Mouse (Mus musculus): ENCODE measurements around the gene Ttll3.
A peak's percentile ranks its signal among the peaks of the same experiment; 100 is the strongest.

The Ttll3 gene

GRCm38 (mm10) chr6:113388960-113389359 is at the start of gene Ttll3:
Gene Ttll3 (plus strand): TSS chr6:113389260.
- DNase-seq (ENCODE audit: extremely low spot score): no peak

- DNase-seq (ENCODE audit: extremely low spot score): no peak
These were observed 47.5 kb upstream of the Ttll3 start for GRCm38 (mm10) chr6:113341574-113341973.

GRCm38 (mm10) chr6:113342297-113342696 is 46.8 kb upstream of the Ttll3 start:
- no peak for DNase-seq (ENCODE audit: extremely low spot score)

DNA sequence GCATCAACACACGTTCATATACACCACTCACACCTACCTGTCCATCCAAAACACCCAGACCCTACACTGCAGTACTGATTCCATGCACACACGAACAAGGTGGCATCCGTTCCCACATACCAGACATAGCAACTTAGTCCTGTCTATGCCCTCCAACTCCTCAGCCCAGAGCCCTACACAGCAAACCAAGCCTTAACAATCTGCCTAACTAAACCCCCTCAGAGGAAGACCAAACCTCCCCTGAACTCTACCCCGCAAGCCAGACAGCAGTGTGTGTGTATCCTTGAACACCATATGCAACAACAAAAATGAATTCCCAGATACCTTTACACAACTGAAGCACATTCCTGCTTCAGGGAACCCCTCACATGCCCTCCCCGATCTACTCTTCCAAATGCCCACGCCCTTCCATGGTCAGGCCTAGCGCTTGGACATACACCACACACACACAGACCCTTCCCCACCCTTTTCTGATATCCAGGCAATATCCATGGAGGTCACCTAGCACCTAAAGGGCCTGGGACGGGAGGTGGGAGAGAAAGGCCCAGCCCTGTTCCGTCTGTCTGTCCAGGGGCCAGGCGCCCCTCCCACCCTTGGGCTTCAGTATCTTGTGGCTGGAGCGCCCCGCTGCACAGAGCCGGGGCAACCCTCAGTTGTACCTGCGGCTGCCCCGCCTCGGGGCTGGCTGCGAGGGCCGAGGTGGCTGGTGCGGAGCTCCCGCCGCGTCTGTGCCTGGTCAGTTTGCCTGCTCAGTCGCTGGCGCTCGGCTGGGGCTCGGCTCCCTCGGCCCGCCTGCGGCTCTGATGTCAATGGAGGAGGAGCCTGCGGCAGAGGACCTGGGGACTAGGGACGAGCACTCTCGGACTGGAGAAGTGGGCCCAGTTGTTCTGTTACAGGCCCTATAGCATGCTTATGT is 45.6 kb upstream of the Ttll3 start, which contains the start of gene Camk1:
TSS of gene Camk1 (minus strand) at position 808 of the 916 bp plus-strand sequence.
- peak; percentile 72 for DNase-seq (ENCODE audit: extremely low spot score)

- no peak for DNase-seq (ENCODE audit: extremely low spot score)
These were observed 44.7 kb upstream of the Ttll3 start for GRCm38 (mm10) chr6:113344321-113344720.

- no peak for DNase-seq (ENCODE audit: extremely low spot score)
These were observed 42.2 kb upstream of the Ttll3 start for GRCm38 (mm10) chr6:113346897-113347296.

DNA sequence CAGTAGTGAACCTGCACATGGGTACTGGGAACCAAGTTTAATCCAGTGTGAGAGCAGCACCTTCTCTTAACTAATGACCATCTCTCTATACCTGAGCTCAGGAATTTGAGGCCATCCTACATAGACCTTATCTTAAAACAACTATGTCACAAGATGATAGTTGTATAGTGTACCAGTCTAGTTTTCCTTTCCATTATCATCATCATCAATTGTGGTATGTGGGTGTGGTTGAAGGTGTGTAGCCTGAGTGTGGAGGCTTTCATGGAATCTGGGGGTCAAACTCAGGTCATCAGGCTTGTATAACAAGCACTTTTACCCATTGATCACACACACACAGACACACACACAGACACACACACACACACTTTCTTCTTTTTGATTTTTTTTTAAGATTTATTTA is 38.5 kb upstream of the Ttll3 start:
- no peak for DNase-seq (ENCODE audit: extremely low spot score)

DNA sequence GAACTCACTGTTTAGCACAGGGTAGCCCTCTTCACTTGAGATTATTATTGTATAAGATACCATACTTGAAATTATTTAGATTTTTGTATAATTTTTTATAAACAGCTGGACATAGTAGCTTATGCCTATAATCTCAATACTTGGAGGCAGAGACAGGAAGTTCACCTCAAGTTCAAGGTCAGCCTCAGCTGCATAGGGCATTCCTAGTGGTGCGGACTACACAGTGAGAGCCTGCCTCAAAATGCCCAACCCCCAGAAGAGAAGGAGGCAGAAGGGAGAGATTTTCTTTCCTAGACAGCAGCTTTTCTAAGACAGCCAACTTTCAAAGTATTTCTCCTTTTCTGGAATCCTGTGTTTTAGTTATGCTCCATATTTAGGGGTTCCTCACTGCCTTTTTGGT is 37.9 kb upstream of the Ttll3 start:
- DNase-seq (ENCODE audit: extremely low spot score): no peak

DNA sequence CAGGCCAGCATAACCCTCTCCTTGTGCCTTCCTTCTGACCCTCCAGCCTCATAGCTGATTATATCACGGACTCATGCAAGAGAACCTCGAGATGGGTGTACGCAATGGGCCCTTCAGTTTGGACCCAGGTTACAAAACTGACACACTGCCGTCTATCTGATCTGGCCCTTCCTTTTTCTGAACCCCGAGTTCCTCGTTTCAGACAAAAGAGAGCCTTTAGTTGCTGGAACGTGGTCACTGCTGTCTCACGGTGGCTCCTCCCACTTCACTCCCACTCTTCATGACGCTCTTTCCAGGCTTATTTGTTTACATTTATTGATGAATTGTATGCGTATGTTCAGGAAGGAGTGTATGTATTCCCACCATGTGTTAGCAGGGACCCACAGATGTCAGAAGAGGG is 37.4 kb upstream of the Ttll3 start:
- DNase-seq (ENCODE audit: extremely low spot score): no peak

- no peak for DNase-seq (ENCODE audit: extremely low spot score)
These were observed 36.2 kb upstream of the Ttll3 start for GRCm38 (mm10) chr6:113352820-113353219.

- no peak for DNase-seq (ENCODE audit: extremely low spot score)
These were observed 35.4 kb upstream of the Ttll3 start for GRCm38 (mm10) chr6:113353696-113354095.

GRCm38 (mm10) chr6:113361476-113361875 is 27.6 kb upstream of the Ttll3 start:
- DNase-seq (ENCODE audit: extremely low spot score): no peak

DNA sequence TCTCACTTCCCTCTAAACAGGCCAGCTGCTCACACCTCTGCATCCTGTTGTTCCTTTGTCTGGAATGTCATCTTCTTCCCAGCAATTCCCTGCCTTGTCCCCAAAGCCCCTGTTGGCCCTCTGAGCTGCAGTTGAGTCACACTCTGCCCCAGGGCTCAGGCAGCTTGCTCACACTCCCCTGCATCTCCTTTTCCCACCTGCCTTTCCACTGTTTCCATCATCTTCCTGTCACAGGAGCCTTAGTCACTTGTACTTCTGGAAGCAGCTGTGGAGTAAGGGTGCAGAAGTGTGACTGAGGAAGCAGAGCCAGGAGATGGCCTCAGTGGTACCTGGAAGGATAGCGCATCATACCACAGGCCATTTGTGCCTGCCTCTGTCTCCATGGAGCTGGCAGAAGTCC is 26.8 kb upstream of the Ttll3 start:
- no peak for DNase-seq (ENCODE audit: extremely low spot score)

DNA sequence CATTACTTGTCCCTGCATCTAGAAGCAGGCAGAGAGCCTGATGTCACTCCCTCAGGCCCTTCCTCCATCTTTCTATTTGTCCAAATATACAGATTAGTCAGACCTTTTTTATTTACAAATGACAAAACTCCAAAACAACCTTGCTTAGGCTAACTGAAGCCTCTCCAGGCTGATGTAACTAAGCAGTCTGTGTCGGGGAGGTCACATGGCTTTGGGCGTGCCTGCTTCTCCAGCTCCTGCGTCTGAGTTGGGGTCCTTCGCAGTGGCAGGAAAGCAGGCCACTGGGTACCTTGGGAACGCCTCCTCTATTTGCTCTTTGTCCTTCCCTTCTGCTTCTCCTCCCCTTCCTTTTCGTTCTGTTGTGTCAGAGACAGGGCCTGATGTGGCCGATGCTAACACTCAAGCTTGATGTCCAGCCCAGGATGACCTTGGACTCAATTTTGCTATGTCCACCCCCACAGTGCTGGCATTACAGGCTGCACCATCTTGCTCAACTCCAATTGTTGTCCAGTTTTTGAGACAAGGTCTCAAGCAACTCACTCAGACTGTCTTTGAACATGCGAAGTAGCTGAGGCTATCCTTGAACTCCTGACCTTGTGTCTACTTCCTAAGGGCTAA is 24.4 kb upstream of the Ttll3 start:
- DNase-seq (ENCODE audit: extremely low spot score): no peak

GRCm38 (mm10) chr6:113366639-113367038 is 22.4 kb upstream of the Ttll3 start:
- no peak for DNase-seq (ENCODE audit: extremely low spot score)

GRCm38 (mm10) chr6:113367574-113367973 is 21.5 kb upstream of the Ttll3 start:
- no peak for DNase-seq (ENCODE audit: extremely low spot score)

GRCm38 (mm10) chr6:113368124-113368523 is 20.9 kb upstream of the Ttll3 start:
- DNase-seq (ENCODE audit: extremely low spot score): no peak

GRCm38 (mm10) chr6:113368577-113368976 is 20.5 kb upstream of the Ttll3 start:
- no peak for DNase-seq (ENCODE audit: extremely low spot score)

GRCm38 (mm10) chr6:113370194-113370929 is 18.7 kb upstream of the Ttll3 start:
- no peak for DNase-seq (ENCODE audit: extremely low spot score)

DNA sequence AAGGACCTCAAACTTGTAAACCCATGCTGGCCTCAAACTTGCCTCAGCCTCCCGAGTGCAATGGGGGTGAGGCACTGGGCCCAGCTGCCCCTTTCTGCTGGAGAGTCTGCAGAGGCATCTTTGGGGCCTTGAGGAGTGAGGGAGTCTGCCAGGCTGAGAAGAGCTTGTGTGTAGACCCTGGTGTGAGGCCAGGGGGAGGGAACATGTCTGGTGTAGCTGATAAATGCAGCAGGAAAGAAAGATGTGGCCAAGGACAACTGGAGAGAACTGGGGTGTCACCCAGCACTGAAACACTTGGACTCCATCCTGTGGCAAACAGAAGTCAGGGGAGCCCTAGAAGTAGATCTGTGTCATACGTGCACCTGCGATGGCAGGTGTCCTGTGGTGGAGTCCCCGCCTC is 15.6 kb upstream of the Ttll3 start:
- no peak for DNase-seq (ENCODE audit: extremely low spot score)

DNA sequence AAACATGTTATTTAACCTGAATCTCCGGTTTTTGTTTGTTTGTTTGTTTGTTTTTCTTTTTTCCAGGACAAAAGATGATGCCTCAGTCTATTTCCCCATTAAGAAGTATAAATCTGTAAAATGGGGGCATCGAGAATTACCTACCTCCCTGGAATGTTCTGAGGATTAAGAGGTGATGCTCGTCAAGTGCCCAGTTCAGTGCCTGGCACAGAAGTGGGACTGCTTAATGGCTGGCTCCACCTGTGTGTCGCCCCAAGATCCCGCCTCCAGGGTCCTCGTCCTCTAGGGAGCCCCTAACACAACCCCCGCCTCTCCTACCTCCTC is 11.9 kb upstream of the Ttll3 start:
- DNase-seq (ENCODE audit: extremely low spot score): no peak
